8 mouse cellular contexts compared by ENCODE assay signal in the genomic region with DNA sequence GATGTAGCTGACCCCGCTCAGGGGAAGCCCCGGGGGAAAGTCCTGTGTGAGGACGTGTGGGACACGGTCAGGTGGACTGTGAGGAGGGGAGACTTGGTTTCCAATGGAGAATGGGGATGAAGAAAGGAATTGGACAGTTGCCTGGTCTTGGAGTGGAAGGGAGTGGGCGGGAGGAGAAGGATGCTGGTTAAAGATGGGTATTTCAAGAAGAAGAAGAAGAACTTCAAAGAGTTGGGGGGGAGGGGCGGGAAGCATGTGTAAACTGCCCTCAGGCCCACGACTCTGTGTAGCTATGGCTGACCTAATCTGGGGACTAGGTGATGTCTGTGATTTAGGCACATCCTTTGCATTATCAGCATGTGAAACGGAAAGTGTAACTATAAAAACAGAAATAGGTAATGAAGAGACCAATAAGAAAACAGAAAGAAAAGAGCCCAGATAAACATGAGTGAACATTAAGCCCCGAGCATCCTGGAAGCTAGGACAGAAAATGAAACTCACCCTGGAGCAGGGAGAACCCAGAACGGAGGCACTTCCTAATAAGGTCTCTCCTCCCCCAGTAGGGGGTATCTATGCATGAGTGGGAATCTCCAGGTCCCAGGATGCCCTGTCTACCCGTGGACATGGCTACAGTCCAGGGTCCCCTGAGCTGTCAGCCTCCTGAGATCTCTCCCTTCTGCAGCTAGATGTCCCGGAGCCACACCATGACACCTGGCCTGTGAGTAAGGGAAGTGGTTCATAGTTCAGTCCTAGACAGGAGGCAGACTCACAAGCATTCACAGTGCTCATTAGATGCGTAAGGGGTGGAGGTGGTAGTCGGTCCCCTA. TPM values are rescaled to one million over a fixed set of nuclear protein-coding genes. Genes with fewer than 3 reads are reported as not detected.
DNase-seq lines count a peak whose midpoint lies in the region; ATAC-seq and TF ChIP-seq lines count a peak whose summit lies in the region.
"Had no signal": no experiment of that assay in that cellular context is flagged by ENCODE, and none has a peak within 500 bp of the region (broad histone marks: within the 10 kb centered on the region; RNA-seq: fewer than 3 reads in every experiment).

No protein-coding gene starts in this region.

- no peak for TF ChIP-seq EP300 in MEL (IDR thresholded peaks at IDR 0.05; ENCODE audit: low read depth in 1 of 2, low read length in 2 of 2)

- H3K79me2 ChIP-seq in MEL (ENCODE audit: control insufficient read depth, insufficient read depth, low read length, poor library complexity), result no peaks in the 10 kb centered on the region
- H3K79me2 ChIP-seq in myocyte (ENCODE audit: control insufficient read depth, insufficient read depth), result no peaks in the 10 kb centered on the region

- 0 out of 2 replicates have a peak, but pooled peaks have one; percentile 1 for TF ChIP-seq CTCF in kidney, postnatal 0 days (IDR thresholded peaks at IDR 0.05; ENCODE audit: low read depth)
- TF ChIP-seq CTCF in MEL (IDR thresholded peaks at IDR 0.05 in 2 of 3, conservative IDR thresholded peaks at IDR 0.05 in 1 of 3; ENCODE audit: control insufficient read depth in 1 of 3, insufficient read depth in 1 of 3, low read depth in 2 of 3, low read length in 3 of 3, poor library complexity in 1 of 3, severe bottlenecking in 1 of 3), result peak in 1 of 3 experiments; percentile 8; a peak in 1 of 6 replicates

- H3K36me3 ChIP-seq in kidney, postnatal 0 days (ENCODE audit: insufficient read depth, low read length), result no peaks in the 10 kb centered on the region
- peaks cover 0 to 9% of the 10 kb centered on the region in 2 experiments; a peak in 1 of 4 replicates for H3K36me3 ChIP-seq in MEL (ENCODE audit: control insufficient read depth in 1 of 2, insufficient read depth in 2 of 2, low read length in 2 of 2)
- peaks cover 33% of the 10 kb centered on the region for H3K36me3 ChIP-seq in erythroblast, embryonic 14.5 days (ENCODE audit: control insufficient read depth)
- no peaks in the 10 kb centered on the region for H3K36me3 ChIP-seq in myocyte (ENCODE audit: control insufficient read depth, insufficient read depth)

- no peak for TF ChIP-seq RAD21 in MEL (IDR thresholded peaks at IDR 0.05; ENCODE audit: low read depth, low read length)

- H3K4me1 ChIP-seq in kidney, postnatal 0 days (replicated peaks; ENCODE audit: insufficient read depth, low read length), result peaks cover 8% of the 10 kb centered on the region
- H3K4me1 ChIP-seq in MEL (ENCODE audit: control insufficient read depth in 1 of 2, insufficient read depth in 2 of 2, low read length in 2 of 2), result peaks cover 0 to 35% of the 10 kb centered on the region in 2 experiments; a peak in 3 of 4 replicates
- peaks cover 66% of the 10 kb centered on the region for H3K4me1 ChIP-seq in erythroblast, embryonic 14.5 days (ENCODE audit: control insufficient read depth)

- H3K4me3 ChIP-seq in kidney, postnatal 0 days (replicated peaks; ENCODE audit: low read depth, low read length), result 0 out of 2 replicates have a peak overlapping the region, but pooled peaks have one; percentile 48
- H3K4me3 ChIP-seq in MEL (ENCODE audit: control insufficient read depth in 1 of 2, insufficient read depth in 1 of 2, low read depth in 2 of 2, low read length in 2 of 2) (peak overlapping the region; percentile 85 to 86; a peak in 3 of 4 replicates), myocyte (peak overlapping the region; percentile 32)
- peak overlapping the region; percentile 78 for H3K4me3 ChIP-seq in erythroblast, embryonic 14.5 days (replicated peaks)

- H3K27ac ChIP-seq in kidney, postnatal 0 days, result no peak overlapping the region
- H3K27ac ChIP-seq in MEL (ENCODE audit: control insufficient read depth, low read depth, low read length), result peak overlapping the region; percentile 18; the same call in 1 of the 2 replicates

- H3ac ChIP-seq in myocyte (ENCODE audit: control insufficient read depth, insufficient read length), result no peak overlapping the region

- ATAC-seq in kidney, postnatal 0 days (replicated peaks; ENCODE audit: low FRiP score, low read depth), result no peak

- H3K27me3 ChIP-seq in kidney, postnatal 0 days (ENCODE audit: insufficient read depth, low read length), result no peaks in the 10 kb centered on the region
- H3K27me3 ChIP-seq in MEL (ENCODE audit: control insufficient read depth in 1 of 2, insufficient read depth in 2 of 2, low read length in 2 of 2) (no peaks in the 10 kb centered on the region; a peak in 1 of 4 replicates), myocyte (ENCODE audit: control insufficient read depth, insufficient read depth, insufficient read length) (peaks cover 15% of the 10 kb centered on the region)
- H3K27me3 ChIP-seq in erythroblast, embryonic 14.5 days (ENCODE audit: control insufficient read depth), result peaks cover 27% of the 10 kb centered on the region

- 43% methylated on average over 14 of the region's 14 CpGs for WGBS in kidney, postnatal 0 days

- H3K9ac ChIP-seq in kidney, postnatal 0 days (ENCODE audit: low read depth, low read length), result 0 out of 2 replicates have a peak overlapping the region, but pooled peaks have one; percentile 32
- no peak overlapping the region for H3K9ac ChIP-seq in MEL (ENCODE audit: control insufficient read depth, low read depth, low read length, poor library complexity, severe bottlenecking)

- no peaks in the 10 kb centered on the region for H3K9me3 ChIP-seq in kidney, postnatal 0 days (replicated peaks; ENCODE audit: low read length)
- no peaks in the 10 kb centered on the region for H3K9me3 ChIP-seq in MEL (replicated peaks; ENCODE audit: insufficient read depth, low read length)
- no peaks in the 10 kb centered on the region for H3K9me3 ChIP-seq in erythroblast, embryonic 14.5 days (ENCODE audit: control insufficient read depth, low read length)

- no peak for TF ChIP-seq POLR2A in MEL (IDR thresholded peaks at IDR 0.05; ENCODE audit: control insufficient read depth in 1 of 2, insufficient read depth in 1 of 2, low read depth in 1 of 2, low read length in 2 of 2, poor library complexity in 1 of 2)
- TF ChIP-seq POLR2A in myocyte (IDR thresholded peaks at IDR 0.05; ENCODE audit: insufficient read length, low read depth), result no peak

- H3K4me2 ChIP-seq in kidney, postnatal 0 days (ENCODE audit: low read length), result peak overlapping the region; percentile 74
- peak overlapping the region; percentile 91 for H3K4me2 ChIP-seq in myocyte (ENCODE audit: low read depth)

- DNase-seq in kidney, postnatal 0 days (ENCODE audit: low spot score), result no peak
- no peak for DNase-seq in kidney, adult 18-20 months
- peak; percentile 28 for DNase-seq in MEL (ENCODE audit: low read depth, low spot score)
- no peak for DNase-seq in urinary bladder, postnatal 14 days (ENCODE audit: low spot score)
- DNase-seq in cerebellum, postnatal 14 days, result no peak
- DNase-seq: layer of hippocampus, postnatal 36 days had no signal

TF ChIP-seq in MEL, 35 proteins besides CTCF, POLR2A, EP300 and RAD21 (continues in another document):
- TF ChIP-seq ZNF384 (IDR thresholded peaks at IDR 0.05; ENCODE audit: low read depth, low read length) (no peak), USF2 (IDR thresholded peaks at IDR 0.05; ENCODE audit: borderline replicate concordance in 1 of 2, insufficient read depth in 1 of 2, low read depth in 1 of 2, low read length in 2 of 2) (no peak), ZC3H11A (IDR thresholded peaks at IDR 0.05; ENCODE audit: low read depth, low read length) (no peak), E2F4 (IDR thresholded peaks at IDR 0.05; ENCODE audit: borderline replicate concordance, low read depth, low read length) (no peak), GATA1 (IDR thresholded peaks at IDR 0.05; ENCODE audit: low read depth, low read length) (no peak), CHD2 (IDR thresholded peaks at IDR 0.05; ENCODE audit: low read length) (no peak), BHLHE40 (IDR thresholded peaks at IDR 0.05; ENCODE audit: borderline replicate concordance, low read depth, low read length) (no peak), MYB (IDR thresholded peaks at IDR 0.05; ENCODE audit: low read depth, low read length) (no peak), ZMIZ1 (IDR thresholded peaks at IDR 0.05; ENCODE audit: low read depth, low read length) (no peak)

TF ChIP-seq in myocyte, 11 proteins besides CTCF, POLR2A, EP300 and RAD21 (continues in another document):
- no peak for TF ChIP-seq TCF3 (IDR thresholded peaks at IDR 0.05; ENCODE audit: insufficient read length, low read depth)
- TF ChIP-seq CEBPB (IDR thresholded peaks at IDR 0.05; ENCODE audit: insufficient read depth, poor library complexity, severe bottlenecking), result no peak
- TF ChIP-seq POLR2AphosphoS2 (IDR thresholded peaks at IDR 0.05; ENCODE audit: insufficient read length, low read depth), result no peak
- TF ChIP-seq TCF12 (IDR thresholded peaks at IDR 0.05; ENCODE audit: insufficient read depth, poor library complexity, severe bottlenecking), result no peak
- no peak for TF ChIP-seq REST (IDR thresholded peaks at IDR 0.05; ENCODE audit: insufficient read depth, insufficient read length)
- TF ChIP-seq MYOD1 (IDR thresholded peaks at IDR 0.05; ENCODE audit: control insufficient read depth in 1 of 3, insufficient read length in 2 of 3, low read depth in 2 of 3), result no peak
- TF ChIP-seq MAX (IDR thresholded peaks at IDR 0.05; ENCODE audit: low read depth), result no peak
- TF ChIP-seq SRF (IDR thresholded peaks at IDR 0.05; ENCODE audit: control insufficient read depth, insufficient read length, low read depth), result no peak
- no peak for TF ChIP-seq E2F4 (IDR thresholded peaks at IDR 0.05; ENCODE audit: insufficient read depth)

RNA-seq across cellular contexts. Expression of a gene that starts 0.4 kb away (rescaled TPM):
- polyA plus RNA-seq in kidney, postnatal 0 days (2015; fragmentation: Nextera tagmentation; extraction: Ambion mirVana), result 2.7 and 3.5 TPM in 2 replicates
- total RNA-seq in MEL (2012; rRNA removed), result 0.19 and 0.23 TPM in 2 replicates
- under 1 TPM in 1 of 2 experiments, not detected in 1; 0.75 TPM for polyA plus RNA-seq in MEL (2012; ENCODE audit: insufficient read depth in 1 of 2, insufficient read length in 2 of 2, low read depth in 1 of 2, low replicate concordance in 2 of 2, missing spikeins in 1 of 2)
- polyA plus RNA-seq in erythroblast, embryonic 14.5 days (2012), result 0.87 and 1.3 TPM in 2 replicates
- polyA plus RNA-seq in myocyte (2012; fragmentation: generic; extraction: Trizol), result 0.12 TPM

RNA-seq across cellular contexts. Expression of a gene that starts 38.7 kb away (rescaled TPM):
- 2.2 and 2.5 TPM in 2 replicates for polyA plus RNA-seq in kidney, postnatal 0 days (2015; fragmentation: Nextera tagmentation; extraction: Ambion mirVana)
- not detected in 2 replicates for total RNA-seq in MEL (2012; rRNA removed)
- polyA plus RNA-seq in MEL (2012; ENCODE audit: insufficient read depth in 1 of 2, insufficient read length in 2 of 2, low read depth in 1 of 2, low replicate concordance in 2 of 2, missing spikeins in 1 of 2), result under 1 TPM in 1 of 2 experiments, not detected in 1; 0.11 TPM
- polyA plus RNA-seq in erythroblast, embryonic 14.5 days (2012), result not detected in 2 replicates
- polyA plus RNA-seq in myocyte (2012; fragmentation: generic; extraction: Trizol), result not detected

RNA-seq across cellular contexts. Expression of a gene that starts 59.6 kb away (rescaled TPM):
- 39.6 and 39.9 TPM in 2 replicates for polyA plus RNA-seq in kidney, postnatal 0 days (2015; fragmentation: Nextera tagmentation; extraction: Ambion mirVana)
- 26.0 and 28.4 TPM in 2 replicates for total RNA-seq in MEL (2012; rRNA removed)
- 10 to 100 TPM in 1 of 2 experiments, not detected in 1; 42.7 TPM for polyA plus RNA-seq in MEL (2012; ENCODE audit: insufficient read depth in 1 of 2, insufficient read length in 2 of 2, low read depth in 1 of 2, low replicate concordance in 2 of 2, missing spikeins in 1 of 2)
- 1.6 and 3.0 TPM in 2 replicates for polyA plus RNA-seq in erythroblast, embryonic 14.5 days (2012)
- polyA plus RNA-seq in myocyte (2012; fragmentation: generic; extraction: Trizol), result 27.8 TPM

Comparison
In these comparisons a context has a peak if more than half of its experiments do, and no peak if none do; other contexts are left out.
1. H3K4me3 ChIP-seq: peak in every context shown above with its lines; median percentile 86 in MEL; 78 in erythroblast, embryonic 14.5 days; 48 in kidney, postnatal 0 days; 32 in myocyte.